Mouse (Mus musculus) gastrocnemius, adult 2 months (tissue): ENCODE results near the gene Sh3glb2. TPM values are rescaled to one million over a fixed set of nuclear protein-coding genes. Genes with fewer than 3 reads are reported as not detected.
A peak's percentile ranks its signal among the peaks of the same experiment; 100 is the strongest.

ENCODE experiments used
- DNase-seq: peaks from one replicate; pipeline ENCODE4 v3.0.0; 2022
- H3K27ac ChIP-seq: fragments of 200-600 bp; 2 replicates; pipeline ENCODE4 v1.8.1; 2022; ENCODE audit warnings: mild to moderate bottlenecking
- H3K4me3 ChIP-seq: fragments of 200-600 bp; 2 replicates; pipeline ENCODE4 v1.8.1; 2022; ENCODE audit warnings: mild to moderate bottlenecking, moderate library complexity
- CTCF ChIP-seq: fragments of 200-600 bp; IDR thresholded peaks from 2 replicates; pipeline ENCODE4 v1.8.1; 2022; ENCODE audit warnings: antibody characterized with exemption, mild to moderate bottlenecking, moderate library complexity
- intact Hi-C: fragments of 180-260 bp; cut with DNase I; formaldehyde crosslinking; loops from one replicate; pipeline ENCODE4 v1.15.1; 2025
- long read RNA-seq, 2 experiments: library from polyadenylated mRNA; stranded (forward); transcript quantifications; one replicate each; pipeline ENCODE4 v2.0.0; 2021
- total RNA-seq, 2 experiments: library from RNA; stranded (reverse); gene quantifications; 2 replicates each; pipeline ENCODE4 v1.2.3; 2021

Sh3glb2 gene
- total RNA-seq = 10 to 100 TPM; 12.7 to 18.8 TPM
- long read RNA-seq, experiment 1, transcript Sh3glb2-201 (11 exons, 1,810 nt) = major isoform, 18 of 43 reads
- long read RNA-seq, experiment 1, partial matches to known transcripts = 5 of 43 reads
- long read RNA-seq, experiment 1, other reads (novel, unspliced or antisense) = 17 of 43 reads
- long read RNA-seq, experiment 2, transcript Sh3glb2-201 (11 exons, 1,810 nt) = major isoform, 12 of 35 reads
- long read RNA-seq, experiment 2, partial matches to known transcripts = 1 of 35 reads
- long read RNA-seq, experiment 2, other reads (novel, unspliced or antisense) = 19 of 35 reads

- DNase-seq = peak; percentile 95
- intact Hi-C loops = loop anchor here (5.0 kb wide), 1 partner anchor 72 kb away; the partner anchor contains the start of genes Dolk and Nup188
- Histone ChIP-seq H3K27ac (peak within 1 kb of the TSS; percentile 84), H3K4me3 (peak within 1 kb of the TSS; percentile 96)
- TF ChIP-seq CTCF = peak; percentile 57
Measured at GRCm38 (mm10) chr2:30358533-30359531, at the start of gene Sh3glb2. TSS of gene Sh3glb2 (minus strand) at chr2:30359337.

GRCm38 (mm10) chr2:30408452-30409100 lies 49.4 kb upstream of the Sh3glb2 start:
- H3K27ac ChIP-seq = peak overlapping the region; percentile 99
- intact Hi-C loops = no loop called here
- H3K4me3 ChIP-seq = peak overlapping the region; percentile 54
- TF ChIP-seq CTCF = no peak
- DNase-seq = peak; percentile 57

GRCm38 (mm10) chr2:30407778-30408177 lies 48.6 kb upstream of the Sh3glb2 start:
- DNase-seq = peak; percentile 25
- no peak for TF ChIP-seq CTCF
- Histone ChIP-seq H3K27ac (peak overlapping the region; percentile 99), H3K4me3 (no peak overlapping the region; the same call in 1 of the 2 replicates)
- intact Hi-C loops = no loop called here

- no peak for DNase-seq
- Histone ChIP-seq H3K4me3 (no peak overlapping the region), H3K27ac (peak overlapping the region; percentile 99)
- TF ChIP-seq CTCF = no peak
- intact Hi-C loops = no loop called here
Measured at GRCm38 (mm10) chr2:30407221-30407620, 48.1 kb upstream of the Sh3glb2 start.

- H3K4me3 ChIP-seq = no peak overlapping the region; the same call in 1 of the 2 replicates
- H3K27ac ChIP-seq = peak overlapping the region; percentile 92
- intact Hi-C loops = no loop called here
- peak; percentile 47 for TF ChIP-seq CTCF
- peak; percentile 50 for DNase-seq
Measured at GRCm38 (mm10) chr2:30403870-30404269, 44.7 kb upstream of the Sh3glb2 start.

GRCm38 (mm10) chr2:30402843-30403242 lies 43.7 kb upstream of the Sh3glb2 start:
- Histone ChIP-seq H3K4me3 (no peak overlapping the region; the same call in 1 of the 2 replicates), H3K27ac (peak overlapping the region; percentile 92)
- intact Hi-C loops = no loop called here
- no peak for DNase-seq
- TF ChIP-seq CTCF = no peak

GRCm38 (mm10) chr2:30402351-30402826 lies 43.3 kb upstream of the Sh3glb2 start:
- TF ChIP-seq CTCF = no peak
- intact Hi-C loops = no loop called here
- Histone ChIP-seq H3K27ac (peak overlapping the region; percentile 92), H3K4me3 (no peak overlapping the region; the same call in 1 of the 2 replicates)
- DNase-seq = peak; percentile 84

- H3K27ac ChIP-seq = peak overlapping the region; percentile 92
- no peak for TF ChIP-seq CTCF
- intact Hi-C loops = no loop called here
- no peak overlapping the region for H3K4me3 ChIP-seq
- DNase-seq = no peak
Measured at GRCm38 (mm10) chr2:30401581-30401980, 42.4 kb upstream of the Sh3glb2 start.

- intact Hi-C loops = no loop called here
- no peak for TF ChIP-seq CTCF
- peak; percentile 30 for DNase-seq
- Histone ChIP-seq H3K4me3 (no peak overlapping the region), H3K27ac (peak overlapping the region; percentile 38; the same call in 1 of the 2 replicates)
Measured at GRCm38 (mm10) chr2:30399191-30400171, 40.3 kb upstream of the Sh3glb2 start.

GRCm38 (mm10) chr2:30397986-30398512 lies 38.9 kb upstream of the Sh3glb2 start:
- intact Hi-C loops = no loop called here
- no peak for TF ChIP-seq CTCF
- no peak for DNase-seq
- Histone ChIP-seq H3K4me3 (no peak overlapping the region), H3K27ac (no peak overlapping the region)

- no peak for DNase-seq
- H3K4me3 ChIP-seq = no peak overlapping the region
- intact Hi-C loops = no loop called here
- TF ChIP-seq CTCF = no peak
- H3K27ac ChIP-seq = no peak overlapping the region
Measured at GRCm38 (mm10) chr2:30396246-30396645, 37.1 kb upstream of the Sh3glb2 start.
